Mouse (Mus musculus) right cerebral cortex, postnatal 10 days (tissue): ENCODE data around the gene Daam1.
"Not testable (repeated sequence)": the region's sequence is repeated elsewhere in the genome, so short reads cannot be mapped to it uniquely, and the experiment has no call there.

ENCODE experiments used
- DNase-seq, 2 experiments: peaks; one replicate each; pipeline ENCODE4 v3.0.0; 2021; ENCODE audit warnings: low spot score in 2 of 2

Gene Daam1

GRCm38 (mm10) chr12:71834041-71834440, 3.2 kb downstream of the Daam1 start:
- no peak for DNase-seq

- no peak for DNase-seq
Measured at GRCm38 (mm10) chr12:71835966-71836668, 5.2 kb downstream of the Daam1 start.

- no peak for DNase-seq
Measured at GRCm38 (mm10) chr12:71836776-71837175, 5.9 kb downstream of the Daam1 start.

GRCm38 (mm10) chr12:71837576-71837975, 6.7 kb downstream of the Daam1 start:
- DNase-seq, result no peak

GRCm38 (mm10) chr12:71838230-71838629, 7.4 kb downstream of the Daam1 start:
- no peak for DNase-seq

- no peak for DNase-seq
Measured at GRCm38 (mm10) chr12:71839653-71840052, 8.8 kb downstream of the Daam1 start.

GRCm38 (mm10) chr12:71840430-71841186, 9.7 kb downstream of the Daam1 start:
- no peak for DNase-seq

- DNase-seq, result no peak
Measured at GRCm38 (mm10) chr12:71842006-71842405, 11.1 kb downstream of the Daam1 start.

- no peak for DNase-seq
Measured at GRCm38 (mm10) chr12:71842588-71842987, 11.7 kb downstream of the Daam1 start.

- no peak for DNase-seq
Measured at GRCm38 (mm10) chr12:71845486-71845885, 14.6 kb downstream of the Daam1 start.

- not testable (repeated sequence) for DNase-seq
Measured at GRCm38 (mm10) chr12:71846416-71846815, 15.5 kb downstream of the Daam1 start.

- DNase-seq, result not testable (repeated sequence)
Measured at GRCm38 (mm10) chr12:71847024-71847423, 16.1 kb downstream of the Daam1 start.

- no peak for DNase-seq
Measured at GRCm38 (mm10) chr12:71847617-71848016, 16.7 kb downstream of the Daam1 start.

- no peak for DNase-seq
Measured at GRCm38 (mm10) chr12:71848037-71848776, 17.3 kb downstream of the Daam1 start.

GRCm38 (mm10) chr12:71849051-71849450, 18.2 kb downstream of the Daam1 start:
- no peak for DNase-seq

GRCm38 (mm10) chr12:71850135-71850534, 19.3 kb downstream of the Daam1 start:
- no peak for DNase-seq

GRCm38 (mm10) chr12:71852678-71853077, 21.8 kb downstream of the Daam1 start:
- no peak for DNase-seq

GRCm38 (mm10) chr12:71853694-71854093, 22.8 kb downstream of the Daam1 start:
- no peak for DNase-seq

GRCm38 (mm10) chr12:71854191-71854590, 23.3 kb downstream of the Daam1 start:
- no peak for DNase-seq

- DNase-seq, result peak; percentile 44 to 71
Measured at GRCm38 (mm10) chr12:71855730-71856479, 25.0 kb downstream of the Daam1 start.

GRCm38 (mm10) chr12:71856480-71856754, 25.5 kb downstream of the Daam1 start:
- no peak for DNase-seq

GRCm38 (mm10) chr12:71859096-71859495, 28.2 kb downstream of the Daam1 start:
- no peak for DNase-seq
